Mouse (Mus musculus) megakaryocyte-erythroid progenitor cell, adult 5-6 weeks (primary cell): ENCODE measurements around the gene Fcgrt. TPM values are rescaled to one million over a fixed set of nuclear protein-coding genes. Genes with fewer than 3 reads are reported as not detected.
A peak's percentile ranks its signal among the peaks of the same experiment; 100 is the strongest.

ENCODE experiments used
- ATAC-seq: replicated peaks from 2 replicates; pipeline ENCODE4 v1.8.0; 2016; ENCODE audit warnings: mild to moderate bottlenecking, inconsistent platforms; ENCODE audit not compliant: severe bottlenecking, poor library complexity, low FRiP score, low TSS enrichment
- total RNA-seq, 2 experiments: library from RNA; stranded (forward) in 1 of 2; stranded (reverse) in 1 of 2; fragments of 200-1000, 215-1000 nt in 1 of 2; fragments of >200 nt in 1 of 2; fragmentation: Nextera tagmentation in 1 of 2; gene quantifications; 2 replicates each; pipeline ENCODE4 v1.2.3; 2014 to 2017

The Fcgrt gene
- total RNA-seq, 2 experiments from 2014 or later, result 1.8 TPM; not detected in 1

DNA sequence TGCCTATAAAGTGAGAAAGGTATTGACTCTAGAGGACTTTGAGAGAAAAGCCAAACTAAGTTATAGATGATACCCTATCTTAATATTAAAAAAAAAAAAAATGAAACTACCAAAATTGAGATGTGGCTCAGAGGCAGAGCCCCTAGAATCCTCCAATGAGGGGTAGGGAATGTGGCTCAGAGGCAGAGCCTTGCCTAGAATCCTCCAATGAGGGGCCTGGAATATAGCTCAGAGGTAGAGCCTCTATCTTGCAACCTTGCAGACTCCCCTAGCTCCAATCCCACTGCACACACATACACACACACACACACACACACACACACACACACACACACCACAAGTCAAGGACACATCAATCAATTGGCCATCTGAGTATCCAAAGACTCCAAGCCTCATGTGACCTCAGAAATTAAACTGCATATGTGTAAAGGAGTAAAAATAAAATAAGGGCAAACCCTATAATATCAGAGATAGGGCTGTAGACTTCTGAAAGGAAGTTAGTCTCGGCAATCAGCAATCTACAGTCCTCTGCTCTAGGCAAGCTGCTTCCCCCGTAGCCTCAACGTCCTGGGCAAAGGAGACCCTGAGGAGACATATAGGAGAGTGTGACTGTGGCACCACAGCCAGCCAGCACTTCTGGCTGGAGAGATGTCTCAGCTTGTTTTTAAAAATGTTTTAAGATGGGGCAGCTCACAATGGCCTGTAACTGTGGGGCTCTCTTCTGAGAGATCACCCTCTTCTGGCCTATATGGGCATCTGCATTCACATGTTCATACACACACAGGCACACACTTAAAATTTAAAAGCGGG is 36.3 kb downstream of the Fcgrt start:
- peak; percentile 58 for ATAC-seq

DNA sequence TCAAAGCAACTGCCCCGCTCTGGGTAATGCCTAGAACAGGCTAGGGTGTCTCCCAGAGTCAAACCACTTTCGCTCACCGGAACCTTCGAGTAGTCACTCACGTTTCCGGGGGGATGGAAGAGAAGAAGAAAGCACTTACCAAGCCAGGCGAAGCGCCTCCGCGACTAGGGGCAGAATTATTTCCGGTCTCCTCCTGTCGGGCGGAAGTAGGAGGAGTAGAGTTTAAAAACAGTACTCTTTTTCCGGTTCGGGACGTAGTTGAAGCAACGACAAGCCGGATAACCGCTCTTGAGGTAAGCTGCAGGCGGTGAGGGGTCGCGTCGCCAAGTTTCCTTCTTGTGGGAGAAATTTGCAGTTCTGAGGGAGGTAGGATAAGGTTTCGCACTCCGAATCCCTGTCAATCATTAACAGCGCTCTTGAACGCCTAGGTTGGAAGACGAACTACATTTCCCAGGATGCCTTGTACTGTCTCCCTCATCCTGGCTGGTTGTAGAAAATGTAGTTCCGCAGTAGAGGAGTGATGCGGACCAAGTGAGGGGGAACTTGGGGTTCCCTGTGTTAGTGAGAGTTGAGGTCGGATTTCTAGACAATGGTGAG is 41.3 kb downstream of the Fcgrt start, which contains the start of the genes Nosip and Prrg2:
TSS of gene Nosip (plus strand) at position 191 of the 597 bp plus-strand sequence.
TSS of gene Prrg2 (minus strand) at position 439 of the 597 bp plus-strand sequence.
- ATAC-seq, result peak; percentile 88

DNA sequence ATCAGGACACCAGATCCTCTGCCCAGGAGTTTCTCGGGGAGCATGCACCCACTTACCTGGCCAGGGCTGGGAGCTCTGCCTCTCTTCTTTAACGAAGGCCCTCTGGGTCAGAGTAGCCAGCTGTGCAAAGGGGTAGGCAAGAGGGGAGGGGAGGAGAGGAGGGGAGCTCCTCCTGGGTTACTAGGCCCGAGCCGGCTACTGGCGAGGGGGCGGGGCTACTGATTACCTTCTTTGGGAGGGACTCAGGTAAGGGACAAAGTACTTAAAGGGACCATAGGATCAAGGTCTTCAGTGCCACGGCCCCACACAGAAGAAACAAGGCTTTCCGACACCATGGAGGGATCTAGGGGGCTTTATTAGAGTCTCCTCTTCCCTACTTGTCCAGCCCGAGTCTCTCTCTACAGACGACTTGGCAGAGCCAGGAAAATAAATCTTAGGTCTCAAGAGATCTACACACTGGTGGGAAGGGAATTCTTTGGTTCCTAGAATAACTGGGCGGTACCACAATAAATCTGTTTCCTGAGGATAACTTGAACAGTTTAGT is 42.0 kb downstream of the Fcgrt start:
- ATAC-seq, result no peak

DNA sequence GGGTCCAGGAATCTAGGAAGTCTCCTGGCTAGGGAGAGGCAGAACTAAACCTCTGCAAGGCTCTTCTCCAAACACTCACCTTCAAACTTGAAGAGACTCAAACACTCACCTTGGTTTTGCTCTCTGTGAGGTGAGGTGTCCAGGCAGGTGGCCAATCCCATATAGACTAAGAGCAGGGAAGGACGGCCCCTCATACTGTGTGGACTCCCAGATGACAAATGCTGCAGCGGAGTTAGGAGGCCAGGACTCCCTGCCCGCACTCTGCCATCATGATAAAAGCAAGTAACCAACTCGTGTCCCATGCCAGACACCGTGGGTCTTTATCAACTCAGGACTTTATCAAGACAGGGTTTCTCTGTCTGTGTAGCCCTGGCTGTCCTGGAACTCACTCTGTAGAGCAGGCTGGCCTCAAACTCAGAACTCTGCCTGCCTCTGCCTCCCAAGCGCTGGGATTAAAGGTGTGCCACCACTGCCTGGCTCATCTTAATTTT is 43.0 kb downstream of the Fcgrt start:
- ATAC-seq, result no peak

DNA sequence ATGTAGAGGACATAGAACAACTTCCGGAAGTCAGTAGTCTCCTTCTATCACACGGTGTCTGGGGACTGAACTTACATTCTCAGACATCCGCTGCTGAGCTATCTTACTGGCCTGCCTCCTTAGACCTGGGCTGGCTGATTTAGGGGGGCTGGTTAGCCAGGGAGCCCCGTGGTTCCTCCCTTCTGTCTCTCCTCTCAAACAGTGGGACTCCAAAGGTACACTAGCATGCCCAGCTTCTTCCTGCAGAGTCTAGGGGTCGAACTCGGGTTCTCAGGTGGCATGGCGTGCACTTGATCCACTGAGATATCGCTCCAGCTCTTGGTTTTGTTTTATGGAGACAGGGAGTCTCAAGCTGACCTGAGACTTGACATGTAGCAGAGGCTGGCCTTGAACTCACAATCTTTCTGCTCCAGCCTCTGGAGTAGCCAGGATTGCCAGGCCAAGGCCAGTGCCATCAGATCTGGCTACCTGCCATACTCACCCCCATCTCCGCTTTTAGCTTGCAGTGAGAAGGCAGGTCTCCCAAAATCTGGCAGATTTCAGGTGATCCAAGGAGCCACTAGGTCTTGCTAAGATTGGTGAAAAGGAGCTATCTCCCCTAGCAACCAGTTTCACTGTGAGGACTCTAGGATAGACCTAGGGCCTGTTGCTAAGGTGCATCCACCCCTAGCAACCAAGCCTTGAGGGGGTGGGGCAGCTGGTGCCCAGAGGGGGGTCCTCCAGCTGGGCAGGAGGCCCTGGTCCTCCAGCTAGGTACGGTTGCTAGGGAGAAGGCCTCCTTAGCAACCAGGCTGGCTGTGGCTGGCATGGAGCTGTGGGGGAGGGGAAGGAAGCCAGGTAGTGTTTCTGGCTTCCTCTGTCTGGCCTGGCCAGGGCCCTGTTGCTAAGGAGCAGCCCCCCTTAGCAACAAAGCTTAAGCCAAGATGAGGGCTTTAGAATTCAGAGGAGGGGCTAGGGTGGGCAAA is 44.8 kb downstream of the Fcgrt start:
- no peak for ATAC-seq

DNA sequence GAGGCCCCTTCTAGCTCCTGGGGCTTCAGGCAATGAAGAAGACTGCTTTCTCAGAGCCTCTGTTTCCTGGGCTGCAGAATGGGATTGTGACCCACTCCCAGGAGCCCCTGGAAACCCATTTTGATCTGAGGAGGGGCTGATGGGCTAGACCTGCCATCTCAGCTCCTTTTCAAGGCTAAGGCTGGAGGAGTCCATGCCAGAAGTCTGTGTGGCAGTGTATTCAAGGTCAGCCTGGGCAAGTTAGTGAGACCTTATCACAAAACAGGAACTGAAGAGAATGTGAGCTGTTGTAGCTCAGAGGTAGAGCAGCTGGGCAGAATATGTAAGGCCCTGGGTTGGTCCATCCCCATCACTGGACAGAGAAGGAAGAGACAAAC is 46.7 kb downstream of the Fcgrt start:
- ATAC-seq, result no peak

DNA sequence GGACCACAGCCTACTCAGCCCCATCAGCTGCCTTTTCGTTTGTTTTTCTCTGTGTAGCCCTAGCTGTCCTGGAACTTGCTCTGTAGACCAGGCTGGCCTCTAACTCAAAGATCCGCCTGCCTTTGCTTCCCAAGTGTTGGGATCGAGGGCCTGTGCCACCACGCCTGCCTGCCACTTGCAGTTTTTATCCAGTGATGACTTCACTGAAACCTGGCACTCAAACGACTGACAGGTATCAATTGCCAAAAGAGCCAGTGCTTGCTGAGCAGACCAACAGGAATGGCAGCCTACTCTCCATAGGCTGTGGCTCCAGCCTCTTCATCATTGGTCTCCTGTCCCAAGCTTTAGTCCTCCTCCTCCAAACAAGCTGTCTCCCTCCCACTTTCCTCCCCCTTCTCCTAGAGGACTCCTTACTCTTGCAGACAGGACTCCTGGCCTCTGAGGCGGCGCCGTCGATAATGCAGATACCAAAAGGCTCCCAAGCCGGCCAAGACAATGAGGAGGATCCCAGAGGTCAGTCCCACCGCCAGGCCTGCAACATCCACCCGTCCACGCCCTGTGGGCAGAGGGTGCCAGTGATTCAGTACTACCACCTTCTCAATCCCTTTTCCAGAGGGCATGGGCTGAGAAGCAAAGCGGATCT is 47.2 kb downstream of the Fcgrt start:
- no peak for ATAC-seq

DNA sequence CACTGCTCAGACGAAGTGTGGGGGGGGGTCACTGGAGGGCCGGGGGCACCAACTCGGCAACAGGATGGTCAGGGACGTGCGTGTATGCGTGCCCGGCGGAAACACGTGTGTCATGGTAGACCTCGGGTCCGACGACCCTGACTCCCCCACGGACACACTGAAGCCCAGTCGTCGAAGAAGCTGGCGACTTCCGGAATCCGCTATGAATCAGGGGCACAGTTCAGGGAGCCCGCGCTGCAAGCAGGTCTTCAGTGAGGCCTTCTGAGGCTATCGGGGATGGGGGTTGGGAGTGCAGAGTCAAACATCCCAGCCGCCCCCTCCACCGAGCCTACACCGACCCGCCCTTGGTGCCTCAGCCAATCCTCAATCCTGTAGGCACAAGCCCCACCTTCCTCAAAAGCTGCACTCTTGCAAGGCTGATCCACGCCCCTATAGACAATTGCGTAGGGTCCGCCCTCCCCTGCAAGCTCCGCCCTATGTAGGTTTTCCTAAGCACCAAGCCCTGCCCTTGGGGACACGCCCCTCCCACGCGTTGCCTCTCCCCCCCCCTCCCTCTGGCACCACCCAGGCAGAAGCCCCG is 49.6 kb downstream of the Fcgrt start:
- ATAC-seq, result peak; percentile 94

DNA sequence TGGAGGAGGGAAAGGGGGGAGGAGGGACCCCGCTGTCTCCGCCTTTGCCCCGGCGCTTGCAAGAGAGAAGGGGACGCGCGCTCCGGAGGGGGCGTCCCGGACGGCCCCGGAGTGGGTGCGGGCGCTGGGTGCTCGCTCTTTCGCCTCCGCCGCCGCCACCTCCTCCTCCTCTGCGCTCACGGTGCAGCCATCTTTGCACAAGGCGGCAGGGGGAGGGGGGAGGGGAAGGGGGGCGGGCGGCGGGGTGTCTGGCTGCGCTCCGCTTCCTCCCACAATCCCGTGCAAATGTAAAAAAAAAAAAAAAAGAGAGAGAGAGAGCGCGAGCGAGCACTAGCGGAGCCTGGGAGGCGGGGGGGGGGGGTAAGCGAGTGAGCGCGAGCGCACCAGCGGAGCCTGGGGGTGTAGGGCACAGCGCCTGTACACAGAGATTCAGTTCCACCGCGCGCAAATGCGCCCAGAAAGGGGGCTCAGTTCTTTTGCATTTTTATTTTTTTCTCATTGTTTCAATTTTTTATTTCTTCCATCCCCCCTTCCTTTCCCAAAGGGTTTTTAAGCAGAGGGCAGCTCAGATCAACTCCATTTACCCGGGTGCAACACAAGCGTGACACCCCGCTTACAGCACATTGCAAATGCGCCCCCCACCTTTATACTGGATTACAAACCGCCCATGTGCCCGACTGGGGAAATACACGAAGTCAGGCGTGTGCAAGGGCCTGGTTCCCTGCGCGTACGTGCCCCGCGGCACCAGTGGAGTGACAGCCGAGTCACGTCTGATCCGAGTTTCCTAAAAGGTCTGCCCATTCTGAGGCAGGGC is 50.3 kb downstream of the Fcgrt start:
- ATAC-seq, result peak; percentile 31

DNA sequence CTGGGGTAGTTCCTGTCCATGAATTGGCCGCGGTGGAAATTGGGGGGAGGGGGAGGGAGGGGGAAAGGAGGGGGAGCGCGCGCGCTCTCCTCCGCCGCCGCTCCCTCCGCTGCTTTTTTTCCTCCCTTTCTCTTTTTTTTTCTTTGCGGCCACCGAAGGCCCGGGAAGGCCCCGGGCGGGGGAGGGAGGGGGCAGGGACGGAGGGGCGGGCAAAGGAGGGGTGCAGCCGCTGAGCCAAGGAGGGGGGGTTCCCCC is 50.9 kb downstream of the Fcgrt start, which contains the start of gene Prr12:
TSS of gene Prr12 (minus strand) at position 20 of the 255 bp plus-strand sequence.
- no peak for ATAC-seq

DNA sequence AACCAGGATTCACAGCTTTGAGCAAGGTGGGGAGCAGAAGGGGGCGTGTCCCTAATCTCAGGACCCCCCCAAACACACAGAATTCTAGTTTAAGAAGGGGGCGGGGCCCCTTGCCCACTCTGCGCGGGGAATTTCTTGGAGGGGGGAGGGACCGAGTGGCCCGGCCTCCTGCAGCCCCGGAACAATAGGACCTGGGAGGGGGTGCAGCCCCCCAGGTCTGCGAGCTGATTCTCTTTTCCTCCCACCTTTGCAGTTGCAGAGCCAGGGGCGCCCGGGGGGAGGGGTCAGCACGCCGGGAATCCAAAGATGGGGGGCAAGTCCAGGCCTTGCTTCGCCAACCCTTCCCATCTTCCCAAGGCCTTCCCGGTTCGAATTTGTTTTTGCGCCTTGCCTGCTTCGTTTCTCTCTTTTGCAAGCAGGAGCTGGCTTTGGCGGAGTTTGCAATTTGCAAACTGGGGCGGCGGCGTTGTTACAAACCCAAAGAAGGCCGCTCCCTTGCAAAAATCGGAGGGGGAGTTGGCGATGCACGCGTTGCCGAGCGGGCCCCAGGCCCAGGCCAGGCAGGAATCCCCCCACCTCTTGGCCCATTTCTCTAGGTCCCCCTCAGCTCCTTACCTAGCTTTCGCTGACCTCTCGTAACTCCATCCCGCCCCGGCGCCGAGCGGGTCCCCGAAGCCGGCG is 51.3 kb downstream of the Fcgrt start:
- no peak for ATAC-seq

DNA sequence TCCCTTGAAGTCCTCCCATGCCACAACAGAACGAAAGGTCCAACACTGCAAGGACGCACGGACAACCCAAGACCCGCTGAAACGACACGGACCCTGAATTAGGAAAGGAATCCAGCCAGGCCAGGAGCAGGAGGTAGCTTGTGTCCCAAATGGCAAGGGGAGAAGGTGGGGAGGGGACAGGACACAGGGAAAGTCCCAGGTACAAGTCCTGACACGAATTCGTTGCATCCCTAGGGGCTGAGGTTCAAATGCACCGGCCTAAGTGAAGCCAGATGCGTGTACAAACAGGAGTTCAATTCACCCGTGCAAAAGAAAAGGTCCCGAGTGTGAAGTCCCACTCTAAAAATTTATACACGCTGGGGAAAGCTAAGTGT is 52.1 kb downstream of the Fcgrt start:
- ATAC-seq, result no peak

DNA sequence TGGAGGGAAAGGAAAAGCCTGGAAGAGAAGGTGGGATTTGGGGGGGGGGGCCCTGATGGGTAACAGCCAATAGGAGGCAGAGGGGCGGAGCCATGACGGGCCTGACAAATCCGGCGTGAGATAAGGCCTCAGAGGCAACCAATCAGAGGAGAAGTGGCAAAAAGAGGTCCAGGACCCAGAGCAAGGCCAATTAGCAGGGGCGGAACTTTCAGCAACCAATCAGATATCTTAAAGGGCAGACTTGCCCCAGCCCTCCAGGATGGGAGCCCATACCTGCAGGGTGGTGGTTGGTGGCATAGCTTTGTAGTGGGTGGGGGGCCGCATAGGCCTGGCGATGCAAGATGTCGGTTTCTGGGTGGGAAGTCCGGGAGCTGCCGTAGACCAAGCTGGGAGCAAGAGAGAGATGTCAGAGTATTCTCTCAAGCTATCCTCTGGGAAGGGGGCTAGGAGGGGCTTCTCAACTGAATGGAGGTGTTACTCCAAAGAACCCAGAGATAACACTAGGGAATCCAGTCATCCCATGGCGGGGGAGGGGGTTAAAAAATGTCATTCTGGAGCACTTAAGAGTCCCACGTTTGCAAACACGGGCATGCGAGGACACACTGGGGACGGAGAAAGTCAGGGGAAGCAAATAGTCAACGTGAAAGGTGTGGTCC is 52.6 kb downstream of the Fcgrt start:
- peak; percentile 27 for ATAC-seq

DNA sequence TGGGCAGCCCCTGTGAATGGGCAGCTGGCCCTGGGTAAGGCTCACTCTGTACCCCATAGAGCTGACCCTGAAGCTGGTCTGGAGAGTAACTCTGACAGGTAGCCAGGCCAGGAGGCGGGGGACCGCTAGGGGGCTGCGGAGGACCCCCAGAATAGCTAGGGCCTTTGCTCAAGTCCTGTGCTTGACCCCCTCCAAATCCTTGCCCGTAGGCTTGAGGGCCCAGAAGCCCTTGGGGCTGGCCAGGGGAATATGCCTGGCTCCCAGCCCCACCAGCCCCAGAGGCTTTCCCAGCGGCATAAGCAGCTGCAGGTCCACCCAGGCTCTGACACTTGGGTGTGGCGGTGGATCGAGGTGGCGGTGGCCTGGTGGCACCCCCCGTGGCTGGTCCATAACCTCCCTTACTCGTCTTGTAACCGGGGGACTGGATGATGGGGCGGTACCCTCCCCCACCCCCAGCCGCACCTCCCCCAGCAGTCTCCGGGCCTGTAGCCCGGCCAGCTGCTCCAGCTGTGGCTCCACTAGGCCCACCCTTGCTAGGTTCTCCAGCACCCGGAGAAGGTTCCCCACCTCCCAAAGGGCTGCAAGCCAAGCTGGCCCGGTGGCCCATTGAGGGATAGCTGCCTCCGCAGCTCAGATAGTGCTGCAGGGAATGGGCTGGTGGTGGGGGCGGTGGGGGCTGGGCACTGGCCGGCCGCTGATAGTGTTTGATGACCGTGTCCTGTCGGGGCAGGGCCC is 54.6 kb downstream of the Fcgrt start:
- ATAC-seq, result no peak

DNA sequence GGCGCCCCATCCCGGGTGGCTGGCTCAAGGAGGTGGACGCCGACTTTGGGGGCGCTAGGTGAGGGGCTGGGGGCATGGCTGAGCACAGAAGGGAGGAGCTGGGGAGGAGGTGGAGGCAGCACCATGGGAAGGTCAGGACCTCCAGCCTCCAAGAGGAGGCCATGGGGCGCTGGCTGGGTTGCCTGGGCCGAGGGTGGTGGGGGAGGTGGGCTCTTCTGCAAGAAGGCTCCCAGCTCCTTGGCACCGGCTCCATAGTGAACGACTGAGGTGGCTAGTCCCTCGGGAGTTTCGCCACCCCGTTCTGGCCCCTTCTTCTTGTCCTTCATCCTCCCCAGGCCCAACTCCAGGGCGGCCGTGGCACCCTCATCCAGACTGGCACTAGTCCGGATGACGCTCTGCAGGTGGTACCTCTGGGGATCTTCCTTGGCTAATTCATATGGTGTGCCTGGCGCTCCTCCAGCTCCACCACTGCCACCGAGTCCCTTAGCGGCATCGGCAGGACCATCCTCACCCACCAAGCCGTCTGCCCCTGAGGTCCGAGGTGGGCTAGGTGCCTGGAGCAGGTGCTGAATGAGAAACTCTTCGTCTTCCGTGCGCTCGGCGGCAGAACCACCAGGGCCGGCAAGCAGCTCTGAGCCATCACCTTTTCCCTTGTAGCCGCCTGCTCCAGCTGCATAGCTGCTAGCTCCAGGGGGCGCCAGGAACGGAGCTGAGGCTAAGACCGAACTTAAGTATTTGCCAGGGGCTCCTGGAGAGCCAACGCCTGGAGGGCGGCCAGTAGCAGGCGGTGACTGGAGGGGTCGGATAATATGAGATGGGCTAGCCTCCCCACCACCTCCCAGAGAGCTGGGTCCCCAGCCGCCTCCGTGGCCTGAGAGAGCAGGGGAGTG is 55.4 kb downstream of the Fcgrt start:
- ATAC-seq, result no peak

DNA sequence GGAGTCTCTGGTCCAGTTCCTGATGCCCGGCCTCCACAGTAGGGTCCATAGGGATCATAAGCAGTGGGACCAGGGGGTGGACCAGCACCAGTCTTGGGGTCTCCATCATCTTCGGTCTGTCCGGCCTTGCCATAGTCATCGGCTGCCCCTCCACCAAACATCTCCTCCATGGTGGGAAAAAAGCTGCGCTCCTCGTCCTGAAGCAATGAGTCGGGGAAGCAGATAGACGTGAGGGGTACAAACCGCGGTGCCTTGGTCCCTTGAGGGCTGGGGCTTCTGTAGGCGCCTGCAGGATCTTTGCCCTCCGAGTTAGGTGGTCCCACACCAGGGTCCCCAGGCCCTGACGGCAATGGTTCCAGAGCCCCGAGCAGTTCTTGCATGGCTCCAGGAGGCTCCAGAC is 56.2 kb downstream of the Fcgrt start:
- no peak for ATAC-seq
